Mouse (Mus musculus): ENCODE results near the gene Ube2c.

Ube2c gene

DNA sequence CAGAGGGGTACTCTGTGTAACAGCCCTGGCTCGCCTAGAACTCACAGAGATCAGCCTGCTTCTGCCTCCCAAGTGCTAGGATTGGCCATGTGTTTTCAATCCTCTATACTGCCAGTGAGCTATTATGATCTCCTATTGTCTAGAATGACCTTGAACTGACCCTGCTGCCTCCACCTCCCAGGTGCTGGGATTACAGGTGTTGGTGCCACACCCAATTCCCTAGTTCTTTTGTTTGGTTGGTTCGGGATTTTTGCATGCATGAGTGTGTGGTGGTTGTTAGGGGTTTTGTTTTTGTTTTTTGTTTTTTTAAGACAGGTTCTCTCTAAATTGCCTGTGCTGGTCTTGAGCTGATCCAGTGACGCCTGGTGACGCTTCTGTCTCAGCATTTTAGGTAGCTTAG is 54.3 kb downstream of the Ube2c start:
- DNase-seq = no peak

DNA sequence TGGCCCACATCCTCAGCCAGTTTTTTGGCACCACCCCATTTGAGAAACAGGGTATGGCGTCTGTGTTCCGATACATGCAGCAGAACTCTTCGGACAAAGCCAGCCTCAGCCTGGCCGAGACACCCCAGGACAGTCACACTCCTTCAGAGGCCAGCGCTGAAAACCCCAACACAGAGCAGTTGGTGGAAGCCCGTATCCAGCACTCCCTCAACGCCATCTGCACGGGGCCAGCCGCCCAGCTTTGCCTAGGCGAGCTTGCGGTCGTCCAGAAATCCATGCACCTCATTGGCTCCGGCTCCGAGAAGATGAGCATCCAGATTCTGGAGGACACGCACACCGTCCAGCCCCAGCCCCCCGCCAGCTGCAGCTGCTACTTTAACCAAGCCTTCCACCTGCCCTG is 55.8 kb downstream of the Ube2c start:
- DNase-seq = no peak

DNA sequence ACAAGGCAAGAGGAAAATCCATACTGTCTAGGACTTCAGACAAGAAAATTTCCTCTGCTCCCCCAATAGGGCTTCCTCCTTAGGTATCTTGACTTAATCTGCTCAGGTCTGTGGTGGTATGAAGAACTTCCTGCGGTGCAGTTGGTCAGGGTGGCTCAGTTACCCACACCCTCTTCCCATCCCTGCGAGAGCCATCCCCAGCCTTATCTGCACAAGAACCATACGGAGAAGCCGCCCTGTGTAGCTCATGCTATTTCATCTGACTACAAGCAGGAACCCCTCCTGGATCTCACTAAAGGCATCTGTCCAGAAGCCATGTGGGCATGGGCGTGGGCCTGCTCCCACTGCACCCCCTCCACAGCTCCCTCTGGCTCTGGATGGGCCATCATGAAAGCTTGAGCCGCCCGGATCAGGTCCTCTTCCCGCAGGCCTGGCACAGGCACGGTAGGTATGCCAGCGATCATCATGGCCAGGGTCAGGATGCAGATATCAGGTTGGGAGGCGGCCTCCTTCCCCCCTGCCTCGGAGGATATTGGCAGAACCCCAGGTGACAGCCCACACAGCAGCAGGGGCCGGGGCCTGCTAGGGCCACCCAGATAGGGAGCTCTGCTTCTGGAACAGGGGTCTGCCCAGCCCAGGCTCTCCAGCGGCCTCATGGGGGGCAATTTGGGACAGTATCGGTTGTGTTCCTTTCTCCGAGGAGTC is 57.6 kb downstream of the Ube2c start:
- no peak for DNase-seq

Measured in kidney, adult 11 months (tissue).